Mouse (Mus musculus) ES-CJ7 (cell line): ENCODE data around the gene Rbmx2.

Experiments used
- DNase-seq: peaks from one replicate; pipeline ENCODE4 v3.0.0; 2011; ENCODE audit warnings: low read depth, low spot score

The Rbmx2 gene

GRCm38 (mm10) chrX:48694864-48695371 is at the start of gene Rbmx2:
TSS of gene Rbmx2 (plus strand) at chrX:48695004.
- peak; percentile 93 for DNase-seq

GRCm38 (mm10) chrX:48666807-48667206 is 28.0 kb upstream of the Rbmx2 start:
- peak; percentile 1 for DNase-seq

GRCm38 (mm10) chrX:48669588-48669987 is 25.2 kb upstream of the Rbmx2 start:
- peak; percentile 53 for DNase-seq

GRCm38 (mm10) chrX:48671714-48672113 is 23.1 kb upstream of the Rbmx2 start:
- no peak for DNase-seq

- DNase-seq = no peak
These were observed 20.6 kb upstream of the Rbmx2 start, which contains the start of gene Gpr119 for GRCm38 (mm10) chrX:48674171-48674570. TSS of gene Gpr119 (minus strand) at chrX:48674478.

- DNase-seq = peak; percentile 44
These were observed 11.4 kb upstream of the Rbmx2 start for GRCm38 (mm10) chrX:48683451-48683850.

- DNase-seq = no peak
These were observed 10.9 kb upstream of the Rbmx2 start for GRCm38 (mm10) chrX:48683857-48684256.

GRCm38 (mm10) chrX:48694460-48694859 is 344 bp upstream of the Rbmx2 start:
- peak; percentile 51 for DNase-seq

- DNase-seq = peak; percentile 21
These were observed 14.9 kb downstream of the Rbmx2 start for GRCm38 (mm10) chrX:48709701-48710100.

GRCm38 (mm10) chrX:48712846-48713245 is 18.0 kb downstream of the Rbmx2 start:
- DNase-seq = no peak

GRCm38 (mm10) chrX:48754710-48755283 is 60.0 kb downstream of the Rbmx2 start:
- no peak for DNase-seq
